Mouse (Mus musculus): ENCODE data around the gene Arf4. TPM values are rescaled to one million over a fixed set of nuclear protein-coding genes. Genes with fewer than 3 reads are reported as not detected.
"Not testable (repeated sequence)": the region's sequence is repeated elsewhere in the genome, so short reads cannot be mapped to it uniquely, and the experiment has no call there.

Arf4 gene
- polyA plus RNA-seq, 1 experiment from 2014 or later, result 681 TPM

DNA sequence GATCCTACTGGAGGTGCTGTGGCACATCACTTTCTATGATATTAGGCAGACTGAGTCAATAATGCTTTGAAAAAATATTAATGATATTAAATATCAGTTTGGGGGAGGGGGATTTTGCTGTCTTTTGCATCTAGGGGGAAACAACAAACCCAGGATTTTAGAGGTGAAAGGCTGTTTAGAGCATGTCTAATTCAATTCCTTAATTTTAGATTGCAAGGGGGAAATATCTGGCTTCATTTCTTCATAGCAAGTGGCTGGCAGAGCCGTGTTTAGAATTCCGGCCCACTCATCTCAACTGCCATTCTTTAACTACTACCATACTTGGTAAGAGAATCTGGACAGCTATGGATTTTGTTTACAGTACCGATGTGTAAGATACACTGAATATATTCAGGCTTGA, 55.1 kb downstream of the Arf4 start, which contains the start of gene Dnah12:
Gene Dnah12, plus strand, starts transcription at position 301 of the 400 bp plus-strand sequence.
- H3K4me1 ChIP-seq (ENCODE audit: control insufficient read depth, insufficient read depth, low read length), result no peaks in the 10 kb centered on the region
- 95% methylated on average over 3 of the region's 3 CpGs for WGBS
- H3K27me3 ChIP-seq (replicated peaks; ENCODE audit: control insufficient read depth, insufficient read depth, low read length), result no peaks in the 10 kb centered on the region
- H3K36me3 ChIP-seq (ENCODE audit: control insufficient read depth, insufficient read depth, low read length), result no peaks in the 10 kb centered on the region
- H3K4me2 ChIP-seq (ENCODE audit: low read length), result no peak within 1 kb of the TSS
- H3K9me3 ChIP-seq (replicated peaks; ENCODE audit: control insufficient read depth, low read length), result no peaks in the 10 kb centered on the region
- H3K9ac ChIP-seq (ENCODE audit: low read length), result no peak within 1 kb of the TSS
- DNase-seq (ENCODE audit: low spot score) (no peak), ATAC-seq (no peak)
- H3K4me3 ChIP-seq (ENCODE audit: low read depth, low read length), result no peak within 1 kb of the TSS
- H3K27ac ChIP-seq (ENCODE audit: low read depth, low read length), result no peak within 1 kb of the TSS

DNA sequence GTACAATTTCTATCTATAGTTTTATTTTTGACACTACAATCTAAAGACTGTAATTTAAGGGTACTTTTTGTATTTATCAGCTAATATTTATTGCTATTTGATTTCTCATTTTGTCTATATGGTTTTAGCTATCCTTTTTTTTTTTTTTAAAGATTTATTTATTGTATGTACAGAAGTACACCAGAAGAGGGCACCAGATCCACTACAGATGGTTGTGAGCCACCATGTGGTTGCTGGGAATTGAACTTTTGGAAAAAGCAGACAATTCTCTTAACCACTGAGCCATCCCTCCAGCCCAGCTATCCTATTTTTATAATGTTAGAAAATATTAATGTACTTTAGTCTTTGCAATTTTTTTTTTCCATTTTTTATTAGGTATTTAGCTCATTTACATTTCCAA, 60.0 kb downstream of the Arf4 start:
- Histone ChIP-seq H3K27me3 (replicated peaks; ENCODE audit: control insufficient read depth, insufficient read depth, low read length) (no peaks in the 10 kb centered on the region), H3K9ac (ENCODE audit: low read length) (no peak overlapping the region), H3K4me3 (ENCODE audit: low read depth, low read length) (no peak overlapping the region), H3K9me3 (replicated peaks; ENCODE audit: control insufficient read depth, low read length) (no peaks in the 10 kb centered on the region), H3K4me1 (ENCODE audit: control insufficient read depth, insufficient read depth, low read length) (no peaks in the 10 kb centered on the region), H3K27ac (ENCODE audit: low read depth, low read length) (no peak overlapping the region), H3K36me3 (ENCODE audit: control insufficient read depth, insufficient read depth, low read length) (no peaks in the 10 kb centered on the region), H3K4me2 (ENCODE audit: low read length) (no peak overlapping the region)
- DNase-seq (ENCODE audit: low spot score) (peak; percentile 51), ATAC-seq (no peak)

DNA sequence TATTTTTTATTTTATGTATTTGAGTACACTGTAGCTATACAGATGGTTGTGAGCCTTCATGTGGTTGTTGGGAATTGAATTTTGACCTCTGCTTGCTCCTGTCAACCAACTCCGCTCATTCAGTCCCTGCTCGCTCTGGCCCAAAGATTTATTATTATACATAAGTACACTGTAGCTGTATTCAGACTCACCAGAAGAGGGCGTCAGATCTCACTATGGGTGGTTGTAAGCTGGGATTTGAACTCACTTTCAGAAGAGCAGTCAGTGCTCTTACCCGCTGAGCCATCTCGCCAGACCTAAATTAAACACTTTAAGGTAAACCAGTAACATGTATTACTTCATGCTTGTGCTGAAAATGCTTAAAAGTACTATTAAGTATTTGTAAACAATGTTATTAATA, 67.4 kb downstream of the Arf4 start:
- ATAC-seq; DNase-seq (ENCODE audit: low spot score); H3K9ac ChIP-seq (ENCODE audit: low read length); H3K36me3 ChIP-seq (ENCODE audit: control insufficient read depth, insufficient read depth, low read length); H3K9me3 ChIP-seq (replicated peaks; ENCODE audit: control insufficient read depth, low read length); H3K4me2 ChIP-seq (ENCODE audit: low read length); H3K4me1 ChIP-seq (ENCODE audit: control insufficient read depth, insufficient read depth, low read length); H3K27me3 ChIP-seq (replicated peaks; ENCODE audit: control insufficient read depth, insufficient read depth, low read length); H3K27ac ChIP-seq (ENCODE audit: low read depth, low read length); H3K4me3 ChIP-seq (ENCODE audit: low read depth, low read length): not testable (repeated sequence)
- 90% methylated on average over 5 of the region's 5 CpGs for WGBS

Small RNA genes within 50 kb of the gene (microRNA-seq; reads per million reads assigned to microRNA genes)
- gene Mir7672, result 0.40 reads per million

Other genes with a start within 250 kb of the Arf4 start
- gene Slmap, start 103.1 kb upstream of the Arf4 start, polyA plus RNA-seq (2014; fragmentation: Nextera tagmentation; extraction: Ambion mirVana), result 11.7 and 15.8 TPM in 2 replicates
- 18.2 and 20.5 TPM in 2 replicates for gene Dennd6a, start 64.2 kb upstream of the Arf4 start, polyA plus RNA-seq (2014; fragmentation: Nextera tagmentation; extraction: Ambion mirVana)
- gene Pde12, start 31.8 kb downstream of the Arf4 start, polyA plus RNA-seq (2014; fragmentation: Nextera tagmentation; extraction: Ambion mirVana), result 13.2 and 15.3 TPM in 2 replicates
- 0.10 TPM in 2 replicates for gene Dnah12, start 55.2 kb downstream of the Arf4 start, polyA plus RNA-seq (2014; fragmentation: Nextera tagmentation; extraction: Ambion mirVana)

Measured in forebrain, embryonic 14.5 days (tissue).